Mouse (Mus musculus): ENCODE results near the gene Nfs1. TPM values are rescaled to one million over a fixed set of nuclear protein-coding genes. Genes with fewer than 3 reads are reported as not detected.

The Nfs1 gene
- polyA plus RNA-seq, 1 experiment from 2014 or later = 34.0 TPM

DNA sequence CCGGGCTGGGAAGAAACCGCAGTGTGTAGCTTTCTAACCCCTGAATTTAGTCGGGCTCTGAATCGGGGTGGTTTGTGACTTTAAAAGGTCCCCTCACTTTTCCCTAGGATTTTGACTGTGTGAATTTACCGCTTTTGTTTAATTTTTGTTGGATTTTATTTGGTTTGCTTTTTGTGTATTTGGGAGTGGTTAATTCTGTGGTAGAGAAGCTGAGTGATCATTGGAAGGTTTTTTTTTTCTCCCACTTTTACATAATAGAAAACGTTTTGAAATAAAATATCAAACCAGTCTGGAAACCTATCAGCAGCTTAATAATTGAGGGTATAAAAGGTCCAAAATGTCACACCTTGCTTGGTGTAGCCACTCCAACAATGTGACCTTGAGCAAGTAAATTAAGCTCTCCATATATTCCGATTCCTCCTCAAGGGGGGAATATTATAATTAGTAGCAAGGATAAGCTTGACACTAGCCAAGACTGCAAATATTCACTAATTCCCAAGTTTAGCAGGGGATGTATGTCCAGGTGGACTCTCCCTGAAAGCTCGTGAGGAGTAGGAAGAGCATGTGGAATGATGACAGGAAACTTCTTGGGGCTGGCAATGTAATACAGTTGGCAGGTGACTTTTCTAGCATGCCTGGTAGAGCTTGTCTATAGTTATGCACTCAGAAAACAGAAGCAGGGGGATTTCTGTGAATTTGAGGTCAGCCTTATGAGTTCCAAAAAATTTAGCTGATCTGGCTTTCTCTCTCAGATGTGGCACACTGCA is 37.0 kb upstream of the Nfs1 start:
- DNase-seq (ENCODE audit: low spot score) = no peak
- Histone ChIP-seq H3K4me3 (ENCODE audit: low read depth, low read length) (peak overlapping the region; percentile 84), H3K27ac (replicated peaks; ENCODE audit: low read depth, low read length) (peak overlapping the region; percentile 70), H3K4me2 (ENCODE audit: low read depth, low read length) (peak overlapping the region; percentile 75), H3K9ac (replicated peaks; ENCODE audit: low read length) (peak overlapping the region; percentile 71), H3K27me3 (ENCODE audit: control insufficient read depth, insufficient read depth, low read length) (no peaks in the 10 kb centered on the region), H3K4me1 (ENCODE audit: control insufficient read depth, insufficient read depth, low read length) (no peaks in the 10 kb centered on the region; the same call in 1 of the 2 replicates), H3K36me3 (replicated peaks; ENCODE audit: control insufficient read depth, insufficient read depth, low read depth, low read length) (peaks cover 2% of the 10 kb centered on the region), H3K9me3 (replicated peaks; ENCODE audit: control insufficient read depth, low read length) (no peaks in the 10 kb centered on the region)
- WGBS = 19% methylated on average over 8 of the region's 8 CpGs
- ATAC-seq (replicated peaks; ENCODE audit: insufficient number of reproducible peaks, low FRiP score, low TSS enrichment, low read depth) = no peak

GRCm38 (mm10) chr2:156180094-156180821 is 36.3 kb upstream of the Nfs1 start, which contains the start of gene Rbm39:
TSS of gene Rbm39 (minus strand) at chr2:156180238.
- H3K4me1 ChIP-seq (ENCODE audit: control insufficient read depth, insufficient read depth, low read length) = no peaks in the 10 kb centered on the region; the same call in 1 of the 2 replicates
- peak within 1 kb of the TSS; percentile 75 for H3K4me2 ChIP-seq (ENCODE audit: low read depth, low read length)
- peak within 1 kb of the TSS; percentile 84 for H3K4me3 ChIP-seq (ENCODE audit: low read depth, low read length)
- WGBS = under 1% methylated on average over 47 of the region's 47 CpGs
- H3K9me3 ChIP-seq (replicated peaks; ENCODE audit: control insufficient read depth, low read length) = no peaks in the 10 kb centered on the region
- H3K27me3 ChIP-seq (ENCODE audit: control insufficient read depth, insufficient read depth, low read length) = no peaks in the 10 kb centered on the region
- H3K9ac ChIP-seq (replicated peaks; ENCODE audit: low read length) = peak within 1 kb of the TSS; percentile 100
- H3K27ac ChIP-seq (replicated peaks; ENCODE audit: low read depth, low read length) = peak within 1 kb of the TSS; percentile 85
- ATAC-seq (replicated peaks; ENCODE audit: insufficient number of reproducible peaks, low FRiP score, low TSS enrichment, low read depth) = peak; percentile 96
- peaks cover 2% of the 10 kb centered on the region for H3K36me3 ChIP-seq (replicated peaks; ENCODE audit: control insufficient read depth, insufficient read depth, low read depth, low read length)
- peak; percentile 99 for DNase-seq (ENCODE audit: low spot score)

GRCm38 (mm10) chr2:156179796-156180093 is 35.8 kb upstream of the Nfs1 start:
- Histone ChIP-seq H3K4me2 (ENCODE audit: low read depth, low read length) (peak overlapping the region; percentile 7; the same call in 1 of the 2 replicates), H3K36me3 (replicated peaks; ENCODE audit: control insufficient read depth, insufficient read depth, low read depth, low read length) (peaks cover 2% of the 10 kb centered on the region), H3K4me3 (ENCODE audit: low read depth, low read length) (peak overlapping the region; percentile 84), H3K9me3 (replicated peaks; ENCODE audit: control insufficient read depth, low read length) (no peaks in the 10 kb centered on the region), H3K27me3 (ENCODE audit: control insufficient read depth, insufficient read depth, low read length) (no peaks in the 10 kb centered on the region), H3K9ac (replicated peaks; ENCODE audit: low read length) (peak overlapping the region; percentile 100), H3K4me1 (ENCODE audit: control insufficient read depth, insufficient read depth, low read length) (no peaks in the 10 kb centered on the region; the same call in 1 of the 2 replicates), H3K27ac (replicated peaks; ENCODE audit: low read depth, low read length) (peak overlapping the region; percentile 85)
- WGBS = under 1% methylated on average over 38 of the region's 41 CpGs
- no peak for DNase-seq (ENCODE audit: low spot score)
- peak; percentile 26; the same call in 1 of the 2 replicates for ATAC-seq (replicated peaks; ENCODE audit: insufficient number of reproducible peaks, low FRiP score, low TSS enrichment, low read depth)

DNA sequence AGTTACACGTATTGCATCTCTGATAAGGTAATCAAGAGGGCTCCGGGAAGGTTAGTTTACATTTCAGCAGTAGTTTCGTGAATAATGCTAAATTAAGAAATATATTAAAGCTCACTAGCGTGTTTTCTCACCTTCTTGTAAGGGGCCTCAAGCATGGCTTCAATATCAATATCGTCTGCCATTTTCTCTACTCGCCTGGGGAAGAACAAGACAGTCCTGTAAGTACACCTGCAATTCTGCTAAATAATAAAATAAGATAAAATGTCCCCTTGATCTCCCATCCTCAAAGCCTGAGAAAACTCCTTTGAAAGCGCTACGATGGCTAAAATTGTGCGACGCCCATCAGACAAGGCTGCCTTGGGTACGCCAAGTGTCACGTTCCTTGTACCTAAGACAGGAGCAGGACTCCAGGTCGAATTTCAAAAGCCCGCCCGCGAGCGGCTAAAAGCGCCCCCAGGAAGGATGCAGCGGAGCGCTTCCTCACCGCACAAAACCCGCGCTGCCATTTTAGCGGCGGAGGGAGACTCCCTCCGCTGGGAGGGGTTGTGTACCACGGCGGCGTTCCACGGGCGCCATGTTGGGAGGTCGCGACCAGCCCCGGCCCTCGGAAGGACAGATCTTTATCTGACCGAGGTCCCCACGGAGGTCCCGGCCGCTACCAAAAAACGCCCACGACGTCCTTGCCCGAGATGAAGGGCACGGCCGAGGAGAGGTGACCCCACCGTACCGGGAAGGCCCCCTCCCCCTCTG is 35.2 kb upstream of the Nfs1 start:
- peak; percentile 87 for DNase-seq (ENCODE audit: low spot score)
- ATAC-seq (replicated peaks; ENCODE audit: insufficient number of reproducible peaks, low FRiP score, low TSS enrichment, low read depth) = peak; percentile 49; the same call in 1 of the 2 replicates
- no peaks in the 10 kb centered on the region for H3K27me3 ChIP-seq (ENCODE audit: control insufficient read depth, insufficient read depth, low read length)
- peak overlapping the region; percentile 85 for H3K27ac ChIP-seq (replicated peaks; ENCODE audit: low read depth, low read length)
- peak overlapping the region; percentile 84 for H3K4me3 ChIP-seq (ENCODE audit: low read depth, low read length)
- H3K4me2 ChIP-seq (ENCODE audit: low read depth, low read length) = peak overlapping the region; percentile 45
- no peaks in the 10 kb centered on the region for H3K9me3 ChIP-seq (replicated peaks; ENCODE audit: control insufficient read depth, low read length)
- H3K4me1 ChIP-seq (ENCODE audit: control insufficient read depth, insufficient read depth, low read length) = no peaks in the 10 kb centered on the region; the same call in 1 of the 2 replicates
- peaks cover 2% of the 10 kb centered on the region for H3K36me3 ChIP-seq (replicated peaks; ENCODE audit: control insufficient read depth, insufficient read depth, low read depth, low read length)
- WGBS = 2% methylated on average over 46 of the region's 47 CpGs
- peak overlapping the region; percentile 100 for H3K9ac ChIP-seq (replicated peaks; ENCODE audit: low read length)

GRCm38 (mm10) chr2:156177651-156178050 is 33.7 kb upstream of the Nfs1 start:
- 77% methylated on average over 7 of the region's 7 CpGs for WGBS
- H3K9ac ChIP-seq (replicated peaks; ENCODE audit: low read length) = no peak overlapping the region
- no peak for ATAC-seq (replicated peaks; ENCODE audit: insufficient number of reproducible peaks, low FRiP score, low TSS enrichment, low read depth)

DNA sequence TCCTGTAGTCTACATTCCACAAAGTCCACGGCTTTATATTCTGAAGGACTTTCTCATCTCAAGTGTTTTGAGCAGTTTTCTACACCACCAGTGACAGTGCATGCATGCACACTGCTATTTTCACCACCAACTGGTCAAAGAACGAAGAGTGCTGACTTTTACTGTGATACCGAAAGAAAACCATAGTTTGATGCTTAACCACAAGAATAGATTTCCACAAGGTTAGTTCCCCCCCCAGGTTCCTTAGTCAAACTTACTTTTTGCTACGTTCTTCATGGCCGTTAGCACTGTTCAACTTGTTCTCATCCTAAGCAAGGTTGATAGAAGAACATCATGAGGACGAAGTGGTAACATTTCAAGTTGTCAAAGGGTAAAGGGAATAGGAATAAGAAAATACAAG is 33.1 kb upstream of the Nfs1 start:
- Histone ChIP-seq H3K36me3 (replicated peaks; ENCODE audit: control insufficient read depth, insufficient read depth, low read depth, low read length) (peaks cover 2% of the 10 kb centered on the region), H3K27ac (replicated peaks; ENCODE audit: low read depth, low read length) (no peak overlapping the region), H3K9ac (replicated peaks; ENCODE audit: low read length) (no peak overlapping the region), H3K9me3 (replicated peaks; ENCODE audit: control insufficient read depth, low read length) (no peaks in the 10 kb centered on the region), H3K4me2 (ENCODE audit: low read depth, low read length) (no peak overlapping the region), H3K4me1 (ENCODE audit: control insufficient read depth, insufficient read depth, low read length) (no peaks in the 10 kb centered on the region; the same call in 1 of the 2 replicates), H3K27me3 (ENCODE audit: control insufficient read depth, insufficient read depth, low read length) (no peaks in the 10 kb centered on the region), H3K4me3 (ENCODE audit: low read depth, low read length) (no peak overlapping the region)
- 84% methylated on average over 6 of the region's 6 CpGs for WGBS
- ATAC-seq (replicated peaks; ENCODE audit: insufficient number of reproducible peaks, low FRiP score, low TSS enrichment, low read depth) (no peak), DNase-seq (ENCODE audit: low spot score) (no peak)

More at GRCm38 (mm10) chr2:156177651-156178050, 33.7 kb upstream of the Nfs1 start:
- Histone ChIP-seq H3K4me1 (ENCODE audit: control insufficient read depth, insufficient read depth, low read length) (no peaks in the 10 kb centered on the region; the same call in 1 of the 2 replicates), H3K36me3 (replicated peaks; ENCODE audit: control insufficient read depth, insufficient read depth, low read depth, low read length) (peaks cover 2% of the 10 kb centered on the region), H3K9me3 (replicated peaks; ENCODE audit: control insufficient read depth, low read length) (no peaks in the 10 kb centered on the region), H3K27me3 (ENCODE audit: control insufficient read depth, insufficient read depth, low read length) (no peaks in the 10 kb centered on the region), H3K4me2 (ENCODE audit: low read depth, low read length) (no peak overlapping the region), H3K27ac (replicated peaks; ENCODE audit: low read depth, low read length) (no peak overlapping the region), H3K4me3 (ENCODE audit: low read depth, low read length) (no peak overlapping the region)
- no peak for DNase-seq (ENCODE audit: low spot score)

GRCm38 (mm10) chr2:156166557-156166956 is 22.6 kb upstream of the Nfs1 start:
- Histone ChIP-seq H3K9me3 (replicated peaks; ENCODE audit: control insufficient read depth, low read length) (no peaks in the 10 kb centered on the region), H3K4me1 (ENCODE audit: control insufficient read depth, insufficient read depth, low read length) (no peaks in the 10 kb centered on the region), H3K27me3 (ENCODE audit: control insufficient read depth, insufficient read depth, low read length) (no peaks in the 10 kb centered on the region), H3K9ac (replicated peaks; ENCODE audit: low read length) (no peak overlapping the region), H3K4me2 (ENCODE audit: low read depth, low read length) (no peak overlapping the region), H3K27ac (replicated peaks; ENCODE audit: low read depth, low read length) (no peak overlapping the region), H3K4me3 (ENCODE audit: low read depth, low read length) (no peak overlapping the region), H3K36me3 (replicated peaks; ENCODE audit: control insufficient read depth, insufficient read depth, low read depth, low read length) (peaks cover 20% of the 10 kb centered on the region)
- WGBS = 93% methylated on average over 5 of the region's 5 CpGs
- DNase-seq (ENCODE audit: low spot score) (no peak), ATAC-seq (replicated peaks; ENCODE audit: insufficient number of reproducible peaks, low FRiP score, low TSS enrichment, low read depth) (no peak)
